Mouse (Mus musculus) fibroblast of lung, adult 2 months (primary cell): ENCODE data around the gene Dcst1.

Experiments used
- DNase-seq: peaks from one replicate; pipeline ENCODE4 v3.0.0-alpha.2; 2011; ENCODE audit warnings: low read depth

Dcst1 gene

GRCm38 (mm10) chr3:89388134-89388881 lies 23.3 kb upstream of the Dcst1 start:
- no peak for DNase-seq

- DNase-seq: no peak
These were observed 22.6 kb upstream of the Dcst1 start for GRCm38 (mm10) chr3:89387632-89388031.

GRCm38 (mm10) chr3:89386438-89387420 lies 21.7 kb upstream of the Dcst1 start:
- no peak for DNase-seq

GRCm38 (mm10) chr3:89385451-89385850 lies 20.4 kb upstream of the Dcst1 start:
- DNase-seq: no peak

GRCm38 (mm10) chr3:89384331-89385076 lies 19.5 kb upstream of the Dcst1 start:
- DNase-seq: no peak

- DNase-seq: no peak
These were observed 18.7 kb upstream of the Dcst1 start for GRCm38 (mm10) chr3:89383651-89384255.

- DNase-seq: no peak
These were observed 17.9 kb upstream of the Dcst1 start for GRCm38 (mm10) chr3:89382950-89383349.

- DNase-seq: no peak
These were observed 17.2 kb upstream of the Dcst1 start for GRCm38 (mm10) chr3:89382033-89382882.

- no peak for DNase-seq
These were observed 16.2 kb upstream of the Dcst1 start for GRCm38 (mm10) chr3:89381233-89381632.

- no peak for DNase-seq
These were observed 15.7 kb upstream of the Dcst1 start for GRCm38 (mm10) chr3:89380711-89381110.

GRCm38 (mm10) chr3:89380291-89380690 lies 15.2 kb upstream of the Dcst1 start:
- no peak for DNase-seq

GRCm38 (mm10) chr3:89379388-89380131 lies 14.5 kb upstream of the Dcst1 start:
- no peak for DNase-seq

GRCm38 (mm10) chr3:89378394-89379067 lies 13.5 kb upstream of the Dcst1 start:
- peak; percentile 60 for DNase-seq

- DNase-seq: no peak
These were observed 12.8 kb upstream of the Dcst1 start for GRCm38 (mm10) chr3:89377831-89378230.

- no peak for DNase-seq
These were observed 8.7 kb upstream of the Dcst1 start for GRCm38 (mm10) chr3:89373581-89374231.

GRCm38 (mm10) chr3:89367338-89367737 lies 2.3 kb upstream of the Dcst1 start:
- no peak for DNase-seq

GRCm38 (mm10) chr3:89365486-89366414 lies 697 bp upstream of the Dcst1 start:
- no peak for DNase-seq

GRCm38 (mm10) chr3:89364631-89365030 lies 422 bp downstream of the Dcst1 start:
- no peak for DNase-seq
